Mouse (Mus musculus) bone marrow macrophage, adult 2 months (primary cell): Measurements from ENCODE around the gene Zc3h12c.

Source experiments
- CTCF ChIP-seq: IDR thresholded peaks from 2 replicates; pipeline ENCODE4 v1.5.1; 2012; ENCODE audit warnings: low read depth, mild to moderate bottlenecking, low read length, moderate library complexity
- POLR2A ChIP-seq: IDR thresholded peaks from 2 replicates; pipeline ENCODE4 v1.6.1; 2012; ENCODE audit warnings: mild to moderate bottlenecking, low read depth, low read length, borderline replicate concordance

GRCm38 (mm10) chr9:52132771-52133170 is 35.6 kb downstream of the Zc3h12c start:
- TF ChIP-seq CTCF (no peak), POLR2A (no peak)
